Mouse (Mus musculus): Measurements from ENCODE around the gene Fbln2. TPM values are rescaled to one million over a fixed set of nuclear protein-coding genes. Genes with fewer than 3 reads are reported as not detected.

Gene Fbln2
- polyA plus RNA-seq, 1 experiment from 2014 or later = 32.1 TPM

- no peaks in the 10 kb centered on the region for H3K36me3 ChIP-seq (ENCODE audit: control insufficient read depth, insufficient read depth, low read length)
- ATAC-seq (ENCODE audit: low FRiP score, low TSS enrichment) (no peak), DNase-seq (ENCODE audit: low spot score) (peak; percentile 65)
- TF ChIP-seq EP300 (optimal IDR thresholded peaks at IDR 0.05) (no peak), CTCF (IDR thresholded peaks at IDR 0.05; ENCODE audit: low read depth) (peak; percentile 93)
- no peak overlapping the region for H3K4me3 ChIP-seq (ENCODE audit: low read depth, low read length)
- H3K27me3 ChIP-seq (ENCODE audit: control insufficient read depth, insufficient read depth, low read length) = no peaks in the 10 kb centered on the region; the same call in 1 of the 2 replicates
- no peaks in the 10 kb centered on the region for H3K9me3 ChIP-seq (ENCODE audit: control insufficient read depth, low read length)
- H3K27ac ChIP-seq (replicated peaks) = no peak overlapping the region
- H3K4me2 ChIP-seq (replicated peaks; ENCODE audit: low read depth) = no peak overlapping the region
- no peaks in the 10 kb centered on the region for H3K4me1 ChIP-seq (replicated peaks; ENCODE audit: control insufficient read depth, insufficient read depth)
- under 1% methylated on average over 7 of the region's 7 CpGs for WGBS
- H3K9ac ChIP-seq (ENCODE audit: low read length) = no peak overlapping the region
Measured at GRCm38 (mm10) chr6:91277549-91277948, 65.3 kb downstream of the Fbln2 start.

DNA sequence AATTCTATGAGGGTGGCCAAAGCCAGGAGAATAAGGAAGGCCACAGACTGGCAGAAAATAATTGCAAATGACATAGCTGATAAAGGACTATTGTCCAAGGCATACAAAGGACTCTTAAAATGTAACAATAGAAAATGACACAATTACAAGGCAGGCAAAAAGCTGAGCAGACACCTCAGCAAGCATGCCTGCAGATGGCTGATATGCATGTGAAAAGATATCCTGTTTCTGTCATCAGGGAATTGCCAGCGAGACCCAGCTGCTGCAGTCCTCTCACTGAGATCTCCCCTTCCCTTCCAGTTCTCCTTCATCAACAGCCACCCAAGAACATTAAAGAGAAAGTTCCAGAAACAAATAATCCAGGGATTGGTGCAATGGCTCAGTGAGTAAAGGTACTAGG is 66.0 kb downstream of the Fbln2 start:
- 57% methylated on average over 1 of the region's 1 CpGs for WGBS
- H3K4me3 ChIP-seq (ENCODE audit: low read depth, low read length) = no peak overlapping the region
- DNase-seq (ENCODE audit: low spot score) = no peak
- no peak for TF ChIP-seq EP300 (optimal IDR thresholded peaks at IDR 0.05)
- TF ChIP-seq CTCF (IDR thresholded peaks at IDR 0.05; ENCODE audit: low read depth) = no peak
- no peaks in the 10 kb centered on the region for H3K4me1 ChIP-seq (replicated peaks; ENCODE audit: control insufficient read depth, insufficient read depth)
- H3K27me3 ChIP-seq (ENCODE audit: control insufficient read depth, insufficient read depth, low read length) = no peaks in the 10 kb centered on the region; the same call in 1 of the 2 replicates
- ATAC-seq (ENCODE audit: low FRiP score, low TSS enrichment) = no peak
- no peaks in the 10 kb centered on the region for H3K9me3 ChIP-seq (ENCODE audit: control insufficient read depth, low read length)
- H3K27ac ChIP-seq (replicated peaks) = no peak overlapping the region
- H3K9ac ChIP-seq (ENCODE audit: low read length) = no peak overlapping the region
- H3K4me2 ChIP-seq (replicated peaks; ENCODE audit: low read depth) = no peak overlapping the region
- no peaks in the 10 kb centered on the region for H3K36me3 ChIP-seq (ENCODE audit: control insufficient read depth, insufficient read depth, low read length)

- TF ChIP-seq EP300 (optimal IDR thresholded peaks at IDR 0.05) (no peak), CTCF (IDR thresholded peaks at IDR 0.05; ENCODE audit: low read depth) (no peak)
- Histone ChIP-seq H3K4me3 (ENCODE audit: low read depth, low read length) (no peak overlapping the region), H3K9ac (ENCODE audit: low read length) (no peak overlapping the region), H3K27me3 (ENCODE audit: control insufficient read depth, insufficient read depth, low read length) (no peaks in the 10 kb centered on the region; the same call in 1 of the 2 replicates), H3K27ac (replicated peaks) (no peak overlapping the region), H3K4me2 (replicated peaks; ENCODE audit: low read depth) (no peak overlapping the region), H3K9me3 (ENCODE audit: control insufficient read depth, low read length) (no peaks in the 10 kb centered on the region), H3K36me3 (ENCODE audit: control insufficient read depth, insufficient read depth, low read length) (no peaks in the 10 kb centered on the region), H3K4me1 (replicated peaks; ENCODE audit: control insufficient read depth, insufficient read depth) (no peaks in the 10 kb centered on the region)
- 16% methylated on average over 4 of the region's 4 CpGs for WGBS
- DNase-seq (ENCODE audit: low spot score) (no peak), ATAC-seq (ENCODE audit: low FRiP score, low TSS enrichment) (no peak)
Measured at GRCm38 (mm10) chr6:91279477-91279876, 67.2 kb downstream of the Fbln2 start.

DNA sequence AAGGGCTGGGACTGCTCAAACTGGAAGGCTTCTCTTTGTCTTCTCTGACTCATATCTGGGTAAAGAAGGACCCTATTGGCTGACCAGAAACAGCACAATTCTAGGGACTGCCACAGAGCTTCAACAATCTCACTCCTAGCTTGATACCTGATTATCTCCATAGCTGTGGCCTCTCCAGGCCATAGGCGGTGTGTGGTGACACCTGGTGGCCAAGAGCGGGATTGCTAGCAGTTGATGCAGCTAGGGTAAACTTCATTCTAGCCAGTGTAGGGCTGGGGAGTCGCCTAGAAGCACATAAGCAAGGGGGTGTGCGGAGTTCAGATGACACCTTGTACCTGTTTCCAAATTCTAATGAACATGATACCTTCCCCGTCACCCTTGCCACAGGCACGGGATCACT is 69.0 kb downstream of the Fbln2 start:
- Histone ChIP-seq H3K9me3 (ENCODE audit: control insufficient read depth, low read length) (no peaks in the 10 kb centered on the region), H3K4me3 (ENCODE audit: low read depth, low read length) (no peak overlapping the region), H3K4me1 (replicated peaks; ENCODE audit: control insufficient read depth, insufficient read depth) (no peaks in the 10 kb centered on the region), H3K36me3 (ENCODE audit: control insufficient read depth, insufficient read depth, low read length) (no peaks in the 10 kb centered on the region), H3K27ac (replicated peaks) (no peak overlapping the region), H3K9ac (ENCODE audit: low read length) (no peak overlapping the region), H3K27me3 (ENCODE audit: control insufficient read depth, insufficient read depth, low read length) (peaks cover 5% of the 10 kb centered on the region; the same call in 1 of the 2 replicates), H3K4me2 (replicated peaks; ENCODE audit: low read depth) (no peak overlapping the region)
- TF ChIP-seq CTCF (IDR thresholded peaks at IDR 0.05; ENCODE audit: low read depth) (peak; percentile 99), EP300 (optimal IDR thresholded peaks at IDR 0.05) (no peak)
- ATAC-seq (ENCODE audit: low FRiP score, low TSS enrichment) (peak; percentile 40; the same call in 1 of the 2 replicates), DNase-seq (ENCODE audit: low spot score) (peak; percentile 86)
- WGBS = 5% methylated on average over 6 of the region's 6 CpGs

- no peak for DNase-seq (ENCODE audit: low spot score)
- peaks cover 5% of the 10 kb centered on the region; the same call in 1 of the 2 replicates for H3K27me3 ChIP-seq (ENCODE audit: control insufficient read depth, insufficient read depth, low read length)
- H3K4me1 ChIP-seq (replicated peaks; ENCODE audit: control insufficient read depth, insufficient read depth) = no peaks in the 10 kb centered on the region
- no peak overlapping the region for H3K4me2 ChIP-seq (replicated peaks; ENCODE audit: low read depth)
- WGBS = 44% methylated on average over 5 of the region's 5 CpGs
- H3K36me3 ChIP-seq (ENCODE audit: control insufficient read depth, insufficient read depth, low read length) = no peaks in the 10 kb centered on the region
- no peaks in the 10 kb centered on the region for H3K9me3 ChIP-seq (ENCODE audit: control insufficient read depth, low read length)
- H3K9ac ChIP-seq (ENCODE audit: low read length) = no peak overlapping the region
- TF ChIP-seq CTCF (IDR thresholded peaks at IDR 0.05; ENCODE audit: low read depth) (no peak), EP300 (optimal IDR thresholded peaks at IDR 0.05) (no peak)
- no peak overlapping the region for H3K4me3 ChIP-seq (ENCODE audit: low read depth, low read length)
- no peak for ATAC-seq (ENCODE audit: low FRiP score, low TSS enrichment)
- H3K27ac ChIP-seq (replicated peaks) = no peak overlapping the region
Measured at GRCm38 (mm10) chr6:91281747-91282146, 69.5 kb downstream of the Fbln2 start.

- Histone ChIP-seq H3K4me1 (replicated peaks; ENCODE audit: control insufficient read depth, insufficient read depth) (no peaks in the 10 kb centered on the region), H3K27ac (replicated peaks) (no peak overlapping the region), H3K4me3 (ENCODE audit: low read depth, low read length) (no peak overlapping the region), H3K9me3 (ENCODE audit: control insufficient read depth, low read length) (no peaks in the 10 kb centered on the region), H3K36me3 (ENCODE audit: control insufficient read depth, insufficient read depth, low read length) (no peaks in the 10 kb centered on the region), H3K27me3 (ENCODE audit: control insufficient read depth, insufficient read depth, low read length) (peaks cover 5% of the 10 kb centered on the region; the same call in 1 of the 2 replicates), H3K9ac (ENCODE audit: low read length) (no peak overlapping the region), H3K4me2 (replicated peaks; ENCODE audit: low read depth) (no peak overlapping the region)
- no peak for ATAC-seq (ENCODE audit: low FRiP score, low TSS enrichment)
- WGBS = 58% methylated on average over 7 of the region's 7 CpGs
- DNase-seq (ENCODE audit: low spot score) = no peak
- TF ChIP-seq CTCF (IDR thresholded peaks at IDR 0.05; ENCODE audit: low read depth) = no peak
- no peak for TF ChIP-seq EP300 (optimal IDR thresholded peaks at IDR 0.05)
Measured at GRCm38 (mm10) chr6:91283031-91283430, 70.8 kb downstream of the Fbln2 start.
